Mouse (Mus musculus) stomach, postnatal 0 days (tissue): ENCODE measurements at regions not wholly inside any gene's neighbourhood (a gene's known extent, or its start where the extent isn't known, plus 50 kb on each side); places are given as distances from the start of the nearest gene placed in this dataset.

ENCODE experiments used
- CTCF ChIP-seq: IDR thresholded peaks from 2 replicates; pipeline ENCODE4 v1.5.1; 2016; ENCODE audit warnings: antibody characterized with exemption, low read depth, mild to moderate bottlenecking, moderate library complexity
- EP300 ChIP-seq: optimal IDR thresholded peaks from 2 replicates; pipeline ENCODE3; 2016; ENCODE audit warnings: antibody characterized with exemption

GRCm38 (mm10) chr2:116980692-116981091, 102.2 kb downstream of the Tmco5 start:
- TF ChIP-seq CTCF (no peak), EP300 (no peak)
